Mouse (Mus musculus) olfactory bulb, adult 2 months (tissue): ENCODE data around the gene Slc25a28.

Experiments
- CTCF ChIP-seq: fragments of 200-500 bp; IDR thresholded peaks from 2 replicates; pipeline ENCODE4 v1.5.1; 2012; ENCODE audit warnings: low read depth, mild to moderate bottlenecking, low read length, moderate library complexity; ENCODE audit not compliant: insufficient read depth
- POLR2A ChIP-seq: fragments of 200-500 bp; IDR thresholded peaks from 2 replicates; pipeline ENCODE4 v1.6.1; 2012; ENCODE audit warnings: mild to moderate bottlenecking, low read depth, low read length, moderate library complexity; ENCODE audit not compliant: insufficient read depth

DNA sequence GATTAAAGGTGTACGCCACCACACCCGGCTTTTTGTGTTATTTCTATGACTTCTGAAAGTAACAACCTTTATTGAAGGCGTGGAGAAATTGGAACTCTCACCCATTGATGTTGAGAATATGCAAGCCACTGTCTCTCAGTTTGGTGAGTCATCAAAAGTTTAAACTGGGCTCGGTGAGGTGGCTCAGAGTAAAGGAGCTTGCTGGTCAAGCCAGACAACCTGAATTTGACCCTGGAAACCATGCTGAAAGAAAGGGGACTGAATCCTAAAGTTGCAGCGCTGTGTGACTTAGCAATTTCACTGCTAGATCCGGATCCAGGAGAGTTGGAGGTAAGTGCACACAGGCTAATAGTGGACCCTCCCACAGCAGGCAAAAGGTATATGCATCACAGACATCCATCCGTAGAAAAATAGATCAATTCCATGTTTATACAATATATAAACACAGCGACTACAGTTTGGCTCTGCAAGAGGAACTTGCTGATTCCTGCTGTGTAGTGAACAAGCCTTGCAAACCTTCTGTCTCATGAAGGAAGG is 3.9 kb upstream of the Slc25a28 start:
- TF ChIP-seq CTCF, result no peak
- no peak for TF ChIP-seq POLR2A
